Mouse (Mus musculus): ENCODE results near the gene Olfr608. TPM values are rescaled to one million over a fixed set of nuclear protein-coding genes. Genes with fewer than 3 reads are reported as not detected.
"Not testable (repeated sequence)": the region's sequence is repeated elsewhere in the genome, so short reads cannot be mapped to it uniquely, and the experiment has no call there.

Olfr608 gene
- total and polyA plus RNA-seq, 2 experiments = not detected

GRCm38 (mm10) chr7:103512022-103512421 is 42.3 kb downstream of the Olfr608 start, which contains the start of gene Olfr610:
Gene Olfr610 (minus strand): TSS chr7:103512122.
- TF ChIP-seq POLR2A (IDR thresholded peaks at IDR 0.05; ENCODE audit: extremely low read depth, insufficient read depth, low read length) (no peak), CTCF (IDR thresholded peaks at IDR 0.05; ENCODE audit: low read depth, low read length) (no peak)
- Histone ChIP-seq H3K27ac (replicated peaks; ENCODE audit: insufficient read depth, low read depth, low read length) (no peak within 1 kb of the TSS), H3K4me3 (ENCODE audit: insufficient read depth, low read depth, low read length) (no peak within 1 kb of the TSS), H3K27me3 (ENCODE audit: control insufficient read depth, insufficient read depth, low read length) (no peaks in the 10 kb centered on the region), H3K4me1 (ENCODE audit: control insufficient read depth, insufficient read depth, low read length) (no peaks in the 10 kb centered on the region), H3K79me2 (ENCODE audit: control insufficient read depth, insufficient read depth, low read length) (no peaks in the 10 kb centered on the region), H3K36me3 (ENCODE audit: control insufficient read depth, insufficient read depth, low read length) (no peaks in the 10 kb centered on the region), H3K9ac (ENCODE audit: low read depth, low read length) (no peak within 1 kb of the TSS)
- no peak for DNase-seq (ENCODE audit: extremely low read depth, low read depth, low spot score)
- WGBS = 80% methylated on average over 2 of the region's 2 CpGs

- H3K9ac ChIP-seq (ENCODE audit: low read depth, low read length); H3K4me1 ChIP-seq (ENCODE audit: control insufficient read depth, insufficient read depth, low read length); H3K27ac ChIP-seq (replicated peaks; ENCODE audit: insufficient read depth, low read depth, low read length); H3K36me3 ChIP-seq (ENCODE audit: control insufficient read depth, insufficient read depth, low read length); DNase-seq (ENCODE audit: extremely low read depth, low read depth, low spot score); H3K27me3 ChIP-seq (ENCODE audit: control insufficient read depth, insufficient read depth, low read length); H3K79me2 ChIP-seq (ENCODE audit: control insufficient read depth, insufficient read depth, low read length); H3K4me3 ChIP-seq (ENCODE audit: insufficient read depth, low read depth, low read length): not testable (repeated sequence)
- WGBS = 47% methylated on average over 1 of the region's 1 CpGs
These were observed 51.1 kb downstream of the Olfr608 start, which contains the start of gene Olfr611 for GRCm38 (mm10) chr7:103520746-103521145. Gene Olfr611 (minus strand): TSS chr7:103520846.

Other genes with a start within 250 kb of the Olfr608 start
- gene Usp17ld, start 217.4 kb upstream of the Olfr608 start, total RNA-seq (2014; rRNA removed) = not detected in 2 replicates
- not detected in 2 replicates for gene Usp17ld, start 217.4 kb upstream of the Olfr608 start, polyA plus RNA-seq (2012; rRNA removed)
- gene Olfr596, start 164.2 kb upstream of the Olfr608 start, total RNA-seq (2014; rRNA removed) = not detected in 2 replicates
- gene Olfr596, start 164.2 kb upstream of the Olfr608 start, polyA plus RNA-seq (2012; rRNA removed) = not detected in 2 replicates
- not detected in 2 replicates for gene Olfr597, start 153.6 kb upstream of the Olfr608 start, total RNA-seq (2014; rRNA removed)
- not detected in 2 replicates for gene Olfr597, start 153.6 kb upstream of the Olfr608 start, polyA plus RNA-seq (2012; rRNA removed)
- not detected in 2 replicates for gene Olfr598, start 146.3 kb upstream of the Olfr608 start, total RNA-seq (2014; rRNA removed)
- gene Olfr598, start 146.3 kb upstream of the Olfr608 start, polyA plus RNA-seq (2012; rRNA removed) = not detected in 2 replicates
- gene Olfr599, start 134.0 kb upstream of the Olfr608 start, total RNA-seq (2014; rRNA removed) = not detected in 2 replicates
- not detected in 2 replicates for gene Olfr599, start 134.0 kb upstream of the Olfr608 start, polyA plus RNA-seq (2012; rRNA removed)
- not detected in 2 replicates for gene Olfr600, start 120.2 kb upstream of the Olfr608 start, total RNA-seq (2014; rRNA removed)
- not detected in 2 replicates for gene Olfr600, start 120.2 kb upstream of the Olfr608 start, polyA plus RNA-seq (2012; rRNA removed)
- not detected in 2 replicates for gene Olfr601, start 107.2 kb upstream of the Olfr608 start, total RNA-seq (2014; rRNA removed)
- gene Olfr601, start 107.2 kb upstream of the Olfr608 start, polyA plus RNA-seq (2012; rRNA removed) = not detected in 2 replicates
- gene Olfr603, start 83.7 kb upstream of the Olfr608 start, total RNA-seq (2014; rRNA removed) = not detected in 2 replicates
- not detected in 2 replicates for gene Olfr603, start 83.7 kb upstream of the Olfr608 start, polyA plus RNA-seq (2012; rRNA removed)
- gene Usp17lc, start 54.8 kb upstream of the Olfr608 start, total RNA-seq (2014; rRNA removed) = not detected in 2 replicates
- not detected in 2 replicates for gene Usp17lc, start 54.8 kb upstream of the Olfr608 start, polyA plus RNA-seq (2012; rRNA removed)
- gene Olfr605, start 24.4 kb upstream of the Olfr608 start, total RNA-seq (2014; rRNA removed) = not detected in 2 replicates
- not detected in 2 replicates for gene Olfr605, start 24.4 kb upstream of the Olfr608 start, polyA plus RNA-seq (2012; rRNA removed)
- not detected in 2 replicates for gene Olfr606, start 20.8 kb upstream of the Olfr608 start, total RNA-seq (2014; rRNA removed)
- not detected in 2 replicates for gene Olfr606, start 20.8 kb upstream of the Olfr608 start, polyA plus RNA-seq (2012; rRNA removed)
- not detected in 2 replicates for gene Olfr607, start 5.7 kb upstream of the Olfr608 start, total RNA-seq (2014; rRNA removed)
- not detected in 2 replicates for gene Olfr607, start 5.7 kb upstream of the Olfr608 start, polyA plus RNA-seq (2012; rRNA removed)
- not detected in 2 replicates for gene Olfr609, start 28.2 kb downstream of the Olfr608 start, total RNA-seq (2014; rRNA removed)
- gene Olfr609, start 28.2 kb downstream of the Olfr608 start, polyA plus RNA-seq (2012; rRNA removed) = not detected in 2 replicates
- not detected in 2 replicates for gene Olfr610, start 42.2 kb downstream of the Olfr608 start, total RNA-seq (2014; rRNA removed)
- not detected in 2 replicates for gene Olfr610, start 42.2 kb downstream of the Olfr608 start, polyA plus RNA-seq (2012; rRNA removed)
- not detected in 2 replicates for gene Olfr611, start 51.0 kb downstream of the Olfr608 start, total RNA-seq (2014; rRNA removed)
- not detected in 2 replicates for gene Olfr611, start 51.0 kb downstream of the Olfr608 start, polyA plus RNA-seq (2012; rRNA removed)
- gene Olfr612, start 72.8 kb downstream of the Olfr608 start, total RNA-seq (2014; rRNA removed) = not detected in 2 replicates
- gene Olfr612, start 72.8 kb downstream of the Olfr608 start, polyA plus RNA-seq (2012; rRNA removed) = not detected in 2 replicates
- gene Olfr613, start 78.2 kb downstream of the Olfr608 start, total RNA-seq (2014; rRNA removed) = not detected in 2 replicates
- gene Olfr613, start 78.2 kb downstream of the Olfr608 start, polyA plus RNA-seq (2012; rRNA removed) = not detected in 2 replicates
- not detected in 2 replicates for gene Olfr615, start 86.2 kb downstream of the Olfr608 start, total RNA-seq (2014; rRNA removed)
- gene Olfr615, start 86.2 kb downstream of the Olfr608 start, polyA plus RNA-seq (2012; rRNA removed) = not detected in 2 replicates
- gene Olfr616, start 99.3 kb downstream of the Olfr608 start, total RNA-seq (2014; rRNA removed) = not detected in 2 replicates
- not detected in 2 replicates for gene Olfr616, start 99.3 kb downstream of the Olfr608 start, polyA plus RNA-seq (2012; rRNA removed)
- not detected in 2 replicates for gene Olfr617, start 103.2 kb downstream of the Olfr608 start, total RNA-seq (2014; rRNA removed)
- not detected in 2 replicates for gene Olfr617, start 103.2 kb downstream of the Olfr608 start, polyA plus RNA-seq (2012; rRNA removed)
- gene Olfr618, start 120.2 kb downstream of the Olfr608 start, total RNA-seq (2014; rRNA removed) = not detected in 2 replicates
- gene Olfr618, start 120.2 kb downstream of the Olfr608 start, polyA plus RNA-seq (2012; rRNA removed) = not detected in 2 replicates
- not detected in 2 replicates for gene Olfr619, start 130.7 kb downstream of the Olfr608 start, total RNA-seq (2014; rRNA removed)
- gene Olfr619, start 130.7 kb downstream of the Olfr608 start, polyA plus RNA-seq (2012; rRNA removed) = not detected in 2 replicates
- gene Olfr620, start 142.7 kb downstream of the Olfr608 start, total RNA-seq (2014; rRNA removed) = not detected in 2 replicates
- gene Olfr620, start 142.7 kb downstream of the Olfr608 start, polyA plus RNA-seq (2012; rRNA removed) = not detected in 2 replicates
- not detected in 2 replicates for gene Olfr622, start 172.8 kb downstream of the Olfr608 start, total RNA-seq (2014; rRNA removed)
- not detected in 2 replicates for gene Olfr622, start 172.8 kb downstream of the Olfr608 start, polyA plus RNA-seq (2012; rRNA removed)
- not detected in 2 replicates for gene Olfr623, start 193.8 kb downstream of the Olfr608 start, total RNA-seq (2014; rRNA removed)
- not detected in 2 replicates for gene Olfr623, start 193.8 kb downstream of the Olfr608 start, polyA plus RNA-seq (2012; rRNA removed)
- under 0.01 and 0.07 TPM in 2 replicates for gene Olfr624, start 201.3 kb downstream of the Olfr608 start, total RNA-seq (2014; rRNA removed)
- not detected in 2 replicates for gene Olfr624, start 201.3 kb downstream of the Olfr608 start, polyA plus RNA-seq (2012; rRNA removed)
- gene Olfr625-ps1, start 212.8 kb downstream of the Olfr608 start, total RNA-seq (2014; rRNA removed) = not detected in 2 replicates
- not detected in 2 replicates for gene Olfr625-ps1, start 212.8 kb downstream of the Olfr608 start, polyA plus RNA-seq (2012; rRNA removed)
- not detected in 2 replicates for gene Olfr243, start 244.8 kb downstream of the Olfr608 start, total RNA-seq (2014; rRNA removed)
- not detected in 2 replicates for gene Olfr243, start 244.8 kb downstream of the Olfr608 start, polyA plus RNA-seq (2012; rRNA removed)

Data from liver, adult 2 months (tissue).